Mouse (Mus musculus): ENCODE measurements at regions not wholly inside any gene's neighbourhood (a gene's known extent, or its start where the extent isn't known, plus 50 kb on each side); places are given as distances from the start of the nearest gene placed in this dataset.

DNA sequence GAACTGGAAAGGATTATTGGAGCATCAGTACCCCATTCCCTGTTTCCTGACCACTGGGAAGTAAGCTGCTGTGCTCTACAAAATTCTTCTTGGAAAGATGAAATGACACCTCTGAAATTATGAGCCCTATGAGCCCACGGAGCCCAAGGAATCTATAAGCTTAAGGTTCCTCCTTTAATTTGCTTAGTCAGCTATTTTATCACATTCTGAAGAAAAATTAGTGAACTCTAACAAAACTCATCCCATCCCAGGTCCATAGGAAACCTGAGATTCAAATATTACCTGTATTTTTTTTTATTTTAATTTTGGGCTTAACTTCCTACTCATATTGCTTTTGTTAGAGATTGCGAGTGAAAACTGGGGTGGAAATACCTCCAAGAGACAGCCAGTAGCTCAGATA lies 194.5 kb upstream of the B3gat1 start:
- TF ChIP-seq EP300 (IDR thresholded peaks at IDR 0.05; ENCODE audit: low read depth) = no peak
- TF ChIP-seq CTCF (IDR thresholded peaks at IDR 0.05; ENCODE audit: low read depth) = no peak
